Mouse (Mus musculus) adrenal gland, postnatal 36 days (tissue): ENCODE data around the gene Insr. TPM values are rescaled to one million over a fixed set of nuclear protein-coding genes. Genes with fewer than 3 reads are reported as not detected.
A peak's percentile ranks its signal among the peaks of the same experiment; 100 is the strongest.

Experiments
- DNase-seq, 2 experiments: peaks; one replicate each; pipeline ENCODE4 v3.0.0; 2021; ENCODE audit warnings: mixed read lengths in 1 of 2
- total RNA-seq, 2 experiments: library from RNA; stranded (reverse); gene quantifications; 2 replicates each; pipeline ENCODE4 v1.2.3; 2021

Gene Insr
- total RNA-seq, 2 experiments from 2014 or later = 134 to 182 TPM

DNA sequence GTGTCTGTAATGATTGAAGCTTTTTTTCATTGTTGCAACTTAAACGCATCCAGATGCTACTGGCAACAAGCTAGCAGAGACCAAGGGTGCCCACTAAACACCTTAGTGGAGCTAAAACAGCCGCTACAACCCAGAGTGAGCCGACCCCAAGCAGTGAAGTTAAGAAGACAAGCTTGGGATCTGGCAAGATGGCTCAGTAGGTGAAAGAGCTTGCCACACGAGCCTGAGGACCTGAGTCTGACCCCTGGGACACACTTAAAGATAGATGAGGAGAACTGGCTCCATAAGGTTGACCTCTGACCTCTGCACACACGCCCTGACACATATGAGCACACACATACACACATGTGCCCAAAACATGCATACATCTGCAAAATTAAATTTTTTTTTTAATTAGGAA lies 4.2 kb downstream of the Insr start:
- DNase-seq = no peak

DNA sequence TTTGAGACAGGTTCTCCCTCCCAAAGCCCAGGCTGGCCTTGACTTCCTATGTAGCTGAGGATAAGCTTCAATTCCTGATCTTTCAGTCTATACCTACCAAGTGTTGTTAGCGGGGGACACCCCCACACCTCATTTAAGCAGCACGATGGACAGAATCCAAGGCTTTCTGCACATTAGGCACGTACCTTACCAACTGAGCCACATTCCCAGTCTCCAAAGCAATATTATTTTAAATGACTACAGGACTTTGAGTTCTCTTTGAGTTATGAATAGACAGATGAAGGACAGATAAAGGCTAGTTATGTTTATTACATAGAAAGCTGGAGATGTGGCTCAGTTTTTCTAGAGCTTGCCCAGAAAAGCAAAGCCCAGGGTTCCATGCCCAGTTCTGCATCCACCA lies 5.6 kb downstream of the Insr start:
- no peak for DNase-seq

DNA sequence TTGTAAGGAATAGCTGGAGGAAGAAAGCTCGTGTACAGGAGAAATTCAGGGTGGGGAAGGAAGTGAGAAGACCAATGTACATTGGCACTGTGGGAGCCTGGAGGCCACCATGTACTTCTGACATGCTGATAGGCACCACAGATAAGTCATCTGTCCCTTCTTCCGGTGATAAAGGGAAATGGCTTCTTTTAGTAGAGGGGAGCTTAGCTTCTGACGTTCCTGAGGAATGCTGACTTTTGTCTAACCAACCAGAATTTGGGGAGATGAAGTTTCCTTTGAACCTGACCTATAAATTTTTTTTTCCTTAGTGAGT lies 12.0 kb downstream of the Insr start:
- no peak for DNase-seq

DNA sequence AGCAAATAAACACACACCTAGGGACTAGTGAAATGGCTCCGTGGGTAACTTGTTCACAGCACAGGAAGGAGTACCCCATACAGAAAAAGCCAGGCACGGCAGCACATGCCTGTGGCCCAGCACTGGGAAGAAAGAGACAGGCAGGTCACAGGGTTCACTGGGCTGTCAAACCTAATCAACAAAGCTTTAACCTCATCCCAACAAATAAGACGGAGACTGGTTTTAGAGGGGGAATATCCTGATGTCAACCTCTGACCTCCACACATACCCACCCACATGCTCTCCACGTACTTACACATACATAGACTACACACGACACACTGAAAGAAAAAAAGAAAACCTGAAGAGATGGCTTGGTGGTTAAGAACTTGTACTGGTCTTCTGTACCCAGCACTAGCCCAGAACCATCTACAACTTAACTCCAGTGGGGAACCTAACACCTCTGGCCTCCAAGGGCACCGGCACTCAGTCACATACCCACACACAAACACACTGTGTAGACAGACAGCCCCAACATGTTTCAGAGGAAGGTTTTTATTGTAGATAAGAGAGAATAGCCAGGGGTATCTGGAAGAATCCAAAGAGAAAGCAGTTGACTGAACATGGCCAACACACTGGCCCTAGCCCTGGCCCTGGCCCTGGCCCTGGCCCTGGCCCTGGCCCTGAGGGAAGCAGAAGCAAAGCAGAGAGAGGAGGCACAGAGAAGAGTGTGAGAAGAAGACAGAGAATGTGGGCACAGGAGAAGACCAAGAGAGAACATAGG lies 12.6 kb downstream of the Insr start:
- DNase-seq = no peak

DNA sequence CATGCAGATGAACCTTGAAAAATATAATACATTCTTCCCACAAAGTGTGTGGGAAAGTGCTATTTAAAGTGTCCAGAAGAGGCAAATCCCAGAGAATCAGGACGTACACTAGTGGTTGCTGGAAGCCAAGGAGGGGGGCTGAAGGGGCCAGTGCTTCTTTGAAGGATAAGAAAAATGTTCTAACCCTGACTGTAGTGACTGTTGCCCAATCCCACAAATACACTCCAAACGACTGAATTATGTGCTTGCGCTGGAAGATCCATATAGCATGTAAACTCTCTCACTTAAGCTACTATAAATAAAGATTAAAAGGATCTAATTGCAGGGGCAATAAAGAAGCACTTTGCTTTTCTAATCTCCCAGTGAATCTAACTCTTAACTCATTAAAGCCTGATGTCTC lies 14.2 kb downstream of the Insr start:
- no peak for DNase-seq

DNA sequence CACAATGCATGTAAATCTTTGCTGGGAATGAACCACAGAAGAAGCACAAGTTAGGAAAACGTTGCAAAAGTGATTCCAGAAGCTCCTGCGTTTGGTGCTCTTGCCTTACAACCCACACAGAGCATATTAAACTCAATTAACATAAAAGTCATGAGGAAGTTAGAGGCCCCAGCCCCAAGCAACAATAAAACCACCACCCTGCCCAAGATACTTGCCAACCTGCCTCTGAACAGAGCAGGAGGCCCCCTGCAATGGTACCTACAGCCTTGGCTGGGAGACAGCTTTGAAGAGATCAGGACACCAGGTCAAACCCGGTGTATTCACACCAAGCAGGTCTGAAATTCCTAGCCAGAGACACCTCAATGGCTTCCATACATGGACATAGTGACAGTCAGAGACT lies 16.6 kb downstream of the Insr start:
- DNase-seq = no peak

DNA sequence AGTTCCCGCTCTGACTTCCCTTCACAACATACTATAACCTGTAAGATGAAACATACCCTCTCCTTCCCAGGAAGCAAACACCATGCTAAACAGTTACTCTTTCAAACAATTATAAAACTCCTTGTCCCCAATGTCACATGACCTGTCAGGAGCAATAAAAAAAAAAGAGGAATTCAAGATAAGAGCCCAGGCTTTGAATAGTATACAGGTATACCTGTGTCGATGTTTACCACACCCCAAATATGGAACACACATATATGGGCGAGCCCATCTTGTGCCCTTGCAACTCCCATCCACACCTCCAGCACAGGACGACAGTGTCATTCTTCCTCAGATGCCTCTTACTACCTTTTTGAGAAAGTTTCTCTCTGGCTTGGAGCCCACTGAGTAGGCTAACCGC lies 18.3 kb downstream of the Insr start:
- DNase-seq = no peak

DNA sequence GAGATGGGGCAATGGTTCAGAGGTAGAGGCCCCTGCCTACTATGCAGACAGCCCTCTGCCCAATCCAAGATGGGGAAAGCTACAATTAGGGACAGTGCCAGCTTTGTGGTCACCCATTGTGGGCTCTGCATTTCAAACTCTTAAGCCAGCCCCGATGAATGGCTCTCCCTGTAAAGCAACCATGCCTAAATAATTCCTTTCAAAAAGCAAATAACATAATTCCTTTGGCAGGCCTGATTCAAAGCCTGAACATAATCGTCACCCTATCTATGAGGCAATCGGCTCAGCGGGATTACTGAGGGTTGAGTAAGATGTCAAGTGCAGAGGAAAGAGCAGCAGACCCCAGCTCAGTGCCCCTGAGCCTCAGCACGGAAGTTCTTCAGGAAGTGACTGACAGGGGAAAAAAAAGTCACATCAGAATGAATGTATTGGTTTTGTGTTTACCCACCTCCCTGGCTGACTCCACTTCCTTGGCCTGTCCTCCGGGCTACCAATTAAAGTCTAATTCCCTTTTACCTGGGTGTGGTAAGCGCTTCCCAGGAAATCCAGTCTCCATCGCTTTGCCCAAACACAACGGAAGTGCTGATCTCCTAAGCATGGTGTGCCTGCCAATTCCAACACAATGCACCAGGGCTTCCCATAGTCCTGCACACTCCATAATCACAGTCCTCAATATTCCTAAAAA lies 19.1 kb downstream of the Insr start:
- peak in 1 of 2 experiments; percentile 27 for DNase-seq

DNA sequence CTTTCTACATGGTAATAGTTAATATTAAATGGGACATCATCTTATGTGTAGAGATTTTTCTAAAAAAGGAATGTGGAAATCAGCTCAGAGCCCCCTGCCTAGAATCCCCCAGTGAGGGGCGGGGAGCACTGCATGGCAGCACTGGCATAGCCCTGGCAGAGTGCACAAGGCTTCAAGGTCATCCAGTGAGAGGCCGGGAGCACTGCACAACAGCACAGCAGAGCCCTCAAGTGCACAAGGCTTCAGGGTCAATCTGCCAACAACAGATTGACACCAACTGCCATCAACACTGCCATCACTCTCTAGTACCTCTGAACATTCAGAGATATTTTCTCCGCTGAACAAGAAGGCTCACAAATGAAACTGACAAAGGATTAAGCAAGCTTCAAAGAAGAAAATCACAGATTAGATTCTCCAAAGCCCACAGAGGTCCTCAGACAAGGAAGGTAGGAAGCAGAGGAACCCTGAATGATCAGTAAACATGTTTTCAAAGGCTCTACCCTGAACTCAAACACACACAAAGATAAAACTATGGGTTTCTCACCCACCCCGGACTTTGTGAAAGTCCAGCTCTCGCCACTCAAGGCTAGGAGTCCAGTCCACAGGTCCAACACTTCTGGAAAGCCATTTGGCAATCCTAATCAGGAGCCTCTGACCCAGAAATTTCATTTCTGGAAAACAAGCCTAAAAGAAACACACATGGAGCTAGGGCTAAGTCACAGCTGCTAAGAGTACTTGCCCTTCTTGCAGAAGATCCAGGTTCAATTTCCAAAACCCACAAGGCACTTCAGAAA lies 23.1 kb downstream of the Insr start:
- DNase-seq = peak; percentile 44 to 54

DNA sequence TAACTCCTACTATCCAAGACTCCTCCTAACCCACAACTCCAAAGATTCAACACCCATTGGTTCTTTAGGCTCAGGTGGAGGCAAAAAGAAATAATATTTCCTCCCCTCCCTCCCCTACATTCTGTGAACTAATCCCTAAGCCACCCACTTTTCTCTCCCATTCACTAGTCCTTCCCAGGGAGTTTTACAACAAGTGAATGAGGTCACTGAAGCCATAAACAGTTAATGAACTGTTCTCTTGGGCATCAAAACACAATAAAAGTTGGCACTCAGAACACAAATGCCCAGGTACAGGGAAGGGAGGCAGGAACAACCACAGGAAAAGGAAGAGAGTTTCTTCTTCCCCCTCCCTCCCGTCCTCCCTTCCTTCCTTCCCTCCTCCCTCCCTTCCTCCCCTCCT lies 24.1 kb downstream of the Insr start:
- DNase-seq = no peak

DNA sequence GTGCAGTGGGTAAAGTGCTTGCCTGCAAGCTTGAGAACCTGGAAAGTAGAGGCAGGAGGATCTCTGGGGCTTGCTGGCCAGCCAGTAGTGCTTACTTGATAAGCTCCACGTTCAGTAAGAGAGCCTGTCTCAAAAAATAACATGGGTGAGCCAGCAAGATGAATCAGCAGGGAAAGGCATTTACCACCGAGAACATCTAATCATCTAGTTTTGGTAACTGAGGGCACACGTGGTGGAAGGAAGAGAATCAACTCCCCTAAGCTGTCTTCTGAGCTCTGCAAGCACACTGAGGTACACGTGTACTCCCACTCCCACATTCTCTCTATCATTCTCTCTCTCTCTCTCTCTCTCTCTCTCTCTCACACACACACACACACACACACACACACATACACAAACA lies 26.2 kb downstream of the Insr start:
- no peak for DNase-seq

DNA sequence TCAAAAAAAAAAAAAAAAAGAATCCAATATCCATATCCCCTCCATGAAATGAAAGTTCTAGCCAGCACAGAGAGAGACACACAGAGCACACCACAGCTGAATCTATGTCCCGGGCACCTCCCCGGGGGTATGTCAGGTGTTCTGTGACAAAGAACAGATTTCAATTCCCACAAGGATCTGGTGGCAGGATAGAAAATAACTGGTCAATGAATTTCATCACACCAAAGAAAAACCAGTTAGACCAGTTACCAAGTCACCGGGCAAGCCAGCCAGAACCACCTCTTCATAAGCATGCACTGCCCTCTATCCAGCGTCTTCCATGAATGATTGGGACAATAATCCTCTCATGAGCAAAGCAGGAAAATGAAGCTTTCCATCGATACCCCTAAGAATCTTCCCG lies 26.8 kb downstream of the Insr start:
- DNase-seq = no peak

DNA sequence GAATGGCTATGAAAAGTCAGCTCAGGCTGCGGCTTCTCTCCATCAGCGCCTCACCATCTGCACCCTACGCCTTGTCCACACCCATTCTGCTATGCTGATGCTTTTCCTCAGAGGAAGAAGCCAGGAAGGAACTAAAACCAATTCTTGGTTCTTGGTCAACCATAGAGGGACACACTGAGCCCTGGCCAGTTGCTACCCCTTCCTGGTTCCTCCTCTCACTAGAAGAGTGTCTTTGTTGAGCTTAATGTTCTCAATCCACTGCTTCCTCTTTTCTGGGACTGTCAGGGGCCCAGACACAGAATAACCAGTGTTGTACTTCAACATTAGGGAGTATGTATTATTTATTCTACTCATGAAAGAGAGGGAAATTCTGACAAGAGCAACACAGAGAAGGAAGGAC lies 28.3 kb downstream of the Insr start:
- DNase-seq = no peak

DNA sequence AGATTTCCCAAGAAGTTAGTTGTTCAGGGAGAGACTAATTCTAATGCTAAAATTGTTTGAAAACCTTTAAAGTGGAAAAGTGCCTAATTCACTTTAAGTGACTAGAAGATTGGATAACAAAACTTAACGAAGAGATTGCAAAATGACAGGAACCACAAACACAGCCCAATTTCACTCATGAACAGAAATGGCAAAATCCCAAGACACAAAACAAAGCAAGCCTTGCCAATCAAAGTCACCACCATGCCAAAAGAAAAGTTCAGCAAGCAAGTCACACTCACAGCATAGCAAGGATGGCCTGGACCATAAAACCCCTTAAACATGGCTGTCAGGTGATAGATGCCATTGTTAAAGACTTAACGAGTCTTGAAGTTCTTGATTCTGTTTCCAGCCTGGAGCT lies 29.5 kb downstream of the Insr start:
- no peak for DNase-seq

DNA sequence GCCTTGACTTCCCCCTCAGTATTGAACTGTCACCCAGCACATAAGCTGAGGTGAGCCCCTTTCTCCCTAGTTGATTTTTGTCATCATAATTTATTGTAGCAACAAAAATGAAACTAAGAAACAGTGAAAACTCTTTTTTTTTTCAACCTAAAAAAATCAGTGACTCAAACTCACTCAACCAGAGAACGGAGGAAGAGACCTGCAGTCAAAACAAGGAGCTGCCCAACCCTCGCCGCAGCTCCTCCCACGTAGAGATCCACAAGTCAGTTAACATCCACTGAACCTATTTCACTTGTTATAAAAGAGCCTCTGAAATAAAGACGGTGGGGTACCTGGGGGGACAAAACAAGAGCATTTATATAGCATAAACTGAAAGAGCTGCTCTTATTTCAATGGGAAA lies 30.7 kb downstream of the Insr start:
- no peak for DNase-seq

DNA sequence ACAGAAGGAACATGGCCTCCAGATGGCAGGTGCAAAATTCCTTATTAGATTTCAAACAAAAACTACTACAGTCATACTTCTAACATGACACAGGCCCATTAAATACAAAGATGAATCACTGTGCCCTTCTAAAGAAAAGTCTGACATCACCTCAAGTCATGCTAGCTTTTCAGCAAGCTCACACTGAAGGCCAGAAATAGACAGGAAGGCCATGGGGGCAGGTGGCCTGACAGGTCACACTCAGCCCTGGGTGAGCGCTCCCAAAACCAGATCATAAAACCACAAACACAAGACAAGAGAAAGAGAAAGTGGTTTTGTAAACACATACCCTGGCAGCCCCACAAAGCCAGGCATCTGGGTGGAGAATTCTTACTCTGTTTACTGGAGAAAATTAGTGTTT lies 32.3 kb downstream of the Insr start:
- DNase-seq = peak; percentile 62 to 66

DNA sequence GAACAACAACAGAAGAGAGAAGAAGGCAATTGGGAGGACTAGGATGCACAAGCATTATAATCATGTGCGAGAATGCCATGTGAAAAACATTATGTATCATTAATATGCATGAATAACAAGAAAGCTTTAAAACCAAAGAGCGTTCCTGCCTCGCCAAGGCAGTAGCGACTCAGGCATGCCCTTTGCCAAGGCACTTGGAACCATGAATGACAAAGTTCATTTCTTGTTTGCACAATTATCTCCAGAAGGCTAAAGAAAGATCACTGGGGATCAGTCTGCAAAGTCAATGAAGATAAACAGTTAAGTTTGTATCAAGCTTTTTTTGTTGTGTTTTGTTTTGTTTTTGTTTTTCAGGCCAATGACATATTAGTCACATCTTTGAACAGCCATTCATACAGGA lies 36.2 kb downstream of the Insr start:
- no peak for DNase-seq

DNA sequence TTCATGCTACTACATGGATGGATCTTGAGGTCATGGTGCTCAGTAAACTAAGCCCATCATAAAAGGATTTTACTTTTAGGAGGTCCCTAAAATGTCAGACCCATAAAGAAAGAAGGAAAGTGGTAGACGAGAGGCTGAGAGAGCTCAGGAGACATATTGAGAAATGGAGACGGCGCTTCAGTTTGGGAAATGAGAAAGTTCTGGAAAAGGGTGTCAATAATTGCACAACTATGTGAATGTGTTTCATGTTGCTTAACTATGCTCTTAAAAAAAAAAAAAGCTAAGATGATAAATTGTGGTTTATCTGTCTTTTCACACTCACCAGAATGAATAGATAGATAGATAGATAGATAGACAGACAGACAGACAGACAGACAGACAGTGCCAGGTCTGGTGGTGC lies 38.7 kb downstream of the Insr start:
- no peak for DNase-seq

DNA sequence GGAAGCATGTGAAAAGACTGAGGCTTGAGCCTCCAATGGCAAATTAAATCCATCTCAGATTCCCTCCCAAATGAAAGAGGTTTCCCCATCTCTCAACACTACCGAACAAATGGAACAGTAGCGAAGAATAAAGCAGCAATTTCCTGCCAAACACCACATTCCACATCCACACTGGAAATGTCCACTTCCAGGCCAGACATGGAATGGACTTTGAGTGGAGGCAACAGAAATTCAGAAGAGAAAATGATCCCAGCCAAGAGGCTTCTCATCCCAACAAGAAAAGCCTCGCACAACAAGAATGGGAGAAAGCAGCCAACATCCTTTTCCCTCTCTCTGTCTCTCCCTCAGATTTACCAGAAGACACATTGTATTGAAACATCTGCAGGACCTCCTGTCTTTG lies 39.8 kb downstream of the Insr start:
- no peak for DNase-seq

DNA sequence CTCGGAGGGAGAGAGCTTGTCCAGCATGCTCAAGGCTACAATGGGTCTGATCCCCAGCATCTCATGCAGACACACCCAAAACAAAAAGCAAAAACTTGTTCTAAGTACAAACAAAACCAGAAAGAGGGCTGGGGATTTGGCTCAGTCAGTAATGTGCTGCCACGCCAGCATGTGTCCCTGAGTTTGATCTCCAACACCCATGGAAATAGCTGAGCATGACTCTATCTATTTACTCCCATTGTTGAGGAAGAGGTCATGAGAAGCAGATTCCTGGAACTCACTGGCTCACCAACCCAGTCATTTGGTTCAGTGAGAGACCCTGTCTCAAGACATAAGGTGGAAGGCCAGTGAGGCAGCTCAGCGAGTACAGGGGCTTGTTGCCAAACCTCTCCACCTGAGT lies 40.6 kb downstream of the Insr start:
- no peak for DNase-seq

DNA sequence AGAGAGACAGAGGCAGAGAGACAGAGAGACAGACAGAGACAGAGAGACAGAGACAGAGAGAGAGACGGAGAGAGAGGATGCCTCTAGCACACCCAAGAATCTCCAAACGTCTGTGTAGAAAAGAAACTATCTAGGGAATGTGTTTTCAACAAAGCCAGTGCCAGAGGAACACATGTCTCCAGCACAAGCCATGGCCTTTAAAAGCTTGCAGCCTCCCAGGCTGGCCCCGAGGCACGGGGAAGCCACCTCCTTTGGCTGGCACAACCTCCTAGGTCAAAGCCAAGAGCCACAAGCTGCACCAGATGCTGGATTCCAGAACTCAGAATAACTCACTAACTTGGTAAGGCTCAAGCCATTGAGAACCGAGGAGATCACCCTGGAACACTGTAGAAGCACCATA lies 42.1 kb downstream of the Insr start:
- DNase-seq = peak; percentile 49 to 52

DNA sequence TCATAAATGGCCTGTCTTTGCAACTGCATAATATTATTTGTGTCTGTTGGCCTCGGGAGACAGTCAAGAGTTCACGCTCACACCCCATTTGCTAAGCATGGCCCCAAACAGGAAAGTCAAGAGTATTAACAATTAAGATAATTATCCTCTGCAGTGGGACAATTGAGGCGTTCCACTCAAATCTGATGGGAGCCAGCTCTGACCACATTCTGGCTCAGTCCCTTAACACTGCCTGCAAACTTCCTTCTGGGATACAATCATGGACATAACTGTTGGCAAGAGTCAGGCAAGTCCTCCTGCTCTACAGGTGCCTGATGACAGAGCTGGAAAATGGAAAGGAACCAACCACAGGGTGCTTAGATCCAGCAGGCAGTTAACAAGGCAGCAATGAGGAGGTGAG lies 43.1 kb downstream of the Insr start:
- DNase-seq = no peak

DNA sequence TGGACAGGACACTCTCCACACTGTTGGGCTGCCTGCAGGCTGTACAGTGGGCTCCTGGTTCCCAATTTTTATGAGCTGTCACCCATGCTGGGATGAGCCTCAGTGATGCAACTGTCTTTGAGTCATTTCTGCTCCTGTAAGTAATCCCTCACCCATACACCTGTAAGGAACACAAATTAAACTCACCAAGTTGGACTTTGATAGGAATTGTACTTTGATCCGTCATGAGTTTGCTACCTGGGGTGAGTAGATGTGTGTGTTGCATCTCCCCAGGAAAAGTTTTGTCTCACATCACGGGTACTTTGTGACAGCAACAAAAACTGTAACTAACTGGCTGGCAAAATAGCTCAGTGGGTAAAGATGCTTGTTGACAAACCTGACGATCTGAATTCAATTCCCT lies 44.8 kb downstream of the Insr start:
- DNase-seq = no peak

DNA sequence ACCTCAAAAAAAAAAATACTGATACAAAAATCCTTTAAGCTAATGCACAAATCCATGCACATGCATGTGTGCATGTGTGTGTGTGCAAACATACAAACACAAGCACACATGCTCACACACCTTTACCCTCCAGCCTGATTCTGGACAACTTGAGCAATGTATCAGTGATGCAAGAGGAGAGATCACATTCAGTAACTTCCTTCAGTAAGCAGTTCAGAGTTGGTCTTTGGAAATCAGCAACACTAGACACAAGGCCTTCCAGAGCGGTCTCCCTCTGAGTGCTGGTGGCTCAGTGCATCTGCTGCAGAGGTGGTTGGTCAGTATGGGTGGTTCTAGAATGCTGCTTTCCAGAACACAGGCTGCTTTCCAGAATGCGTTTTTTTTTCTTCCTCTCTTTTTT lies 46.8 kb downstream of the Insr start:
- no peak for DNase-seq
